Mouse (Mus musculus) heart, adult 18-20 months (tissue): ENCODE results near the gene Tmem178b. TPM values are rescaled to one million over a fixed set of nuclear protein-coding genes. Genes with fewer than 3 reads are reported as not detected.

Experiments
- DNase-seq, 2 experiments: peaks; one replicate each; pipeline ENCODE4 v3.0.0; 2021 to 2022; ENCODE audit warnings: mixed read lengths in 1 of 2
- long read RNA-seq, 2 experiments: library from polyadenylated mRNA; stranded (forward); transcript quantifications; one replicate each; pipeline ENCODE4 v2.0.0; 2021
- total RNA-seq, 2 experiments: library from RNA; stranded (reverse); gene quantifications; 2 replicates each; pipeline ENCODE4 v1.2.3; 2021

The Tmem178b gene
- total RNA-seq, result under 1 TPM; 0.42 to 0.90 TPM
- long read RNA-seq, experiment 1, result 0 reads
- long read RNA-seq, experiment 2, result 0 reads

GRCm38 (mm10) chr6:39872901-39873591 lies at the start of gene Tmem178b:
TSS of gene Tmem178b (plus strand) at chr6:39873271.
- peak in 1 of 2 experiments; percentile 23 for DNase-seq

GRCm38 (mm10) chr6:39828736-39829135 lies 44.3 kb upstream of the Tmem178b start:
- DNase-seq, result peak; percentile 57 to 59

DNA sequence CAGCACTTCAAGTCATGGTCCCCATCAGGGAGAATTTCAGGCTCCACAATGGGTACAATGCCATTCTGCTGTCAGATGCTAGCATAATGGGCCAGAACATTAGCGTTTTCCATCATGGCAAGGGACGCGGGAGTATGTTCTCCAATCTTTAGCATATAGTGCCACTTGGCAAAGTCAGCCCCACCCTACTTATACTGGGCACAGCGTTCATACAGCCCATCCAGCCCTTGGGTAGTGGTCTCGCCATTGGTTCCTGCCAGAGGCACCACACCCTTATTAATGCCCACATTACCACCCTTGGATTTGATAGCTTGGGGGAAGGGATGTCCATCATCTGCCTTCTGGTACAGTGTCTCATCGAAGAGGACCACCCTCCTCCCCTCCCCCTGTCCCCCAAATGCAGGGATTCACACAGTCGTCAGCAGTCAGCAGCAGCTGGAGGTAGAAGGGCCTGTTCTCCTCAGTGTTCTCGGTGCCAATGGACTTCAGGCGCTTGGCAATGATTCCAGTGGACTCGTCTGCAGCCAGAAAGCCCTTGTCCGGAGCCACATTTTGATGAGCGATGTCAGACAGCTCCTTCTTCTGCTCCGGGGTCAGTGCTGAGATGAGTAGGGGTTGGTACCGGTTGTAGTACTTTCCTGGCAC lies 29.3 kb upstream of the Tmem178b start:
- no peak for DNase-seq

DNA sequence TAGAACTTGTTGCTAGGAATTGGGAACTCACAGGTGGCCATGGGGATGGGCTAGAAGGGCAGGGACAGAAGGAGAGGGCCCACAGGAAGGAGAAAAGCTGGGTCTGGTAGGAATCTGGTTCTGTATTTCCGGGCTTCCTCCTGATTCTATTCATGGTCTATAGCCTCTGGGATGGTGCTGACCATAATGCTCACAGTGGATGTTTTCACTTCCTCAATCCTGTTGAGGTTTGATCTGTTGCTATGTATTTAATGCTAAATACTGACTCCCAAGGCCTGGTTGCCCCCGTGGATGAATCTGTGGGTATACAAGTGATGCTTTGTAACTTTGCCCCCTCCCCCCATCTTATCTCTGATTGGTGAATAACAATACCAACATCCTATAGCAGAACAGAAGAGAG lies 25.5 kb upstream of the Tmem178b start:
- DNase-seq, result no peak

GRCm38 (mm10) chr6:39848766-39849165 lies 24.3 kb upstream of the Tmem178b start:
- no peak for DNase-seq

DNA sequence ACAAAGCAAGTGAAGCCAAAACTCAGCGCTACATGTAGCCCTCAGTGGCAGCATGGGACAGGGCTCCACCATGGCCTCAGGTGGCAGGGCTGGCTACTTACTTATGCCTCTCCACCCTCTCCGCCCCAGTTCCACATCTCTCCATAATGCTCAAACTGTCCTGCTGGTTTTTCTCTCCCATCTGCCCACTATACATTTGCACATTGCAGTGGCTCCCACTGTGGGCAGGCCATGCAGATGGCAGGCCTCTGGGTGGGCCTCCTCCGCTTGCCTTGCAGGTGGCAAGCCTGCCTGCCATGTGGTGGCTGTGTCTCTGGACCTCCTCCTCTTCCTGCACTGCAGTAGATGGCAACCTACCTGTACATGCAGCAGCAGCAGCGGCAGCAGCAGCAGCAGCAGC lies 23.4 kb upstream of the Tmem178b start:
- DNase-seq, result no peak

DNA sequence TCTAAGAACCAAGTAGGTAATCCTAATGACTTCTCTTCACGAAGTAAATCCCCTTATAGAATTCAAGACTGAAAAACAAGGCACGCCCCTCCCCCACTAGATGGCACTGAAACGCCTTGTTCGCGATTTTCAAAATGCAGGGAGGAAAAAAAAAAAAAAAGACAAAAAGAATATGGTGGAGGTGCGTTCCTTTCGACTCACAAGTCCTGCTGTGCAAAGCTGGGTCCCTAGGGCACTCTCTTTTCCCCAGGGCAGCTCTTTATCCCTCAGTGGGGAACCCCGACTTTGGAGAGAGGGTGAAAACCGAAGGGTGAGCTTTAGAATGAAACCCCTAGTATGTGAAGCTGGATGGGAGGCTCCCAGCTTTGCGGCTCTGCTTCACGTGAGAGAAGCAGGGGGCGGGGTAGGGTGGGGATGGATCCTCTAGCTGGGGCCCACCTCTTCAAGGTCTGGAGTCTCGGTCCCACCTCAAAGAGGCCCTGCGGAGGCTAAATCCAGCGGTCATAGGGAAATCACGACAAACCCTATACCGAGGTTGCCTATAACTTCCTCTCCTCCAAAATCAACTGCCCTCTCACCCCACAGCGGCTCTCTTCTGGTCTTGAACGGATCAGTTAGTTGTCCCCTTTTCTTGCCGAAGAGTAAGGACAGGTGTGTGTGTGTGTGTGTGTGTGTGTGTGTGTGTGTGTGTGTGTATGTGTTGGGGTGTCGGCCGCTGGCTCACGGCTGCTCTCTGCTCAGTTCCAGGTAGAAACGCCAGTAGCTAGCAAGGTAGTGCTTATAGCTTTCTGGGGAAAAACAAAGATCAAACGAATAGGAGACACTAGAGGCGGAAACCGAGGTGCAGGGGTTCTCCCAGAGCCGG lies 2.6 kb upstream of the Tmem178b start:
- DNase-seq, result peak in 1 of 2 experiments; percentile 26

DNA sequence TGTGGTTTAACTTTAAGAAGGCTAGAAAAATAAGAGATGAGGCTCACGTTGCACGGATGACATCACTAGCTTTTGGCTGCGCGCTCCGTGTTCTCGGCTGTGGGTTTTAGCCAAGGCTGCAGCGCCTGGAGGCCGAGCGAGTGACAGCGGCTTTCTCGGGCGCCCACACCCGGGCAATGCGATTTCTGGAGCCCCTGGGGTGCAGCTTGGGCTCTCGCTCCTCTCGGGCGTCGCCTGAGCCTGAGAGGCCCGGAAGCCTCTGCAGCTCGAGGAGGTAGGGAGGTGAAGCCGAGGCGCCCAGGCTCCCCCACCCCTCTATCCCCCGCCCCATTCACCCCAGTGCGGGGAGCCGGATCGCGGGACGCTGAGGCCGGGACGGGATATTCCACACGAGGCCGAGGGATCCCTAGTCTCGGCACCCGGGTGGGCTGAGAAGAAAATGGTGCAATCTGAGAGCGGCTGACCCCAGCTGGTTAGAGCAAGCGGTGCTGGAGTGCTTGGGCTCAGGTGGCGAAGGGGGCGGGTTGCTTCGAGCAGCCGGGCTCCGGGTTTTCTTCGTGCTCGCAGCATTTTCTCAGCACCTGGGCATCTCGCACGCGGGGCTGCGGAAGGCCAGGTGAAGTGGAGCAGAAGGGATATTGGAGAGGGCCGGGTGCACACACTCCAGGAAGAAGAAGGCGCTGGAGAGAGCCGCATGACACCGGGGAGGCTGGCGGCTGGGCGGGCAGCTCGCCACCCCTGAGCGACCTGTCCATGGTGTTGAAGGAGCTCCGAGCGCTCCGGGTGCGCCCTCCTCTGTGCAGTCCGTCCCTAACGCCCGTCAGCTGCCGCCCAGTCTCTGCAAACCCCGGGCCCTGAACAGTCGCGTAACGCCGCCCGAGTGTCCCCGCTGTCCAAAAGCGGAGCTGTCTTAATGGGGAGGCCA lies 1.4 kb upstream of the Tmem178b start:
- DNase-seq, result peak; percentile 74 to 76

DNA sequence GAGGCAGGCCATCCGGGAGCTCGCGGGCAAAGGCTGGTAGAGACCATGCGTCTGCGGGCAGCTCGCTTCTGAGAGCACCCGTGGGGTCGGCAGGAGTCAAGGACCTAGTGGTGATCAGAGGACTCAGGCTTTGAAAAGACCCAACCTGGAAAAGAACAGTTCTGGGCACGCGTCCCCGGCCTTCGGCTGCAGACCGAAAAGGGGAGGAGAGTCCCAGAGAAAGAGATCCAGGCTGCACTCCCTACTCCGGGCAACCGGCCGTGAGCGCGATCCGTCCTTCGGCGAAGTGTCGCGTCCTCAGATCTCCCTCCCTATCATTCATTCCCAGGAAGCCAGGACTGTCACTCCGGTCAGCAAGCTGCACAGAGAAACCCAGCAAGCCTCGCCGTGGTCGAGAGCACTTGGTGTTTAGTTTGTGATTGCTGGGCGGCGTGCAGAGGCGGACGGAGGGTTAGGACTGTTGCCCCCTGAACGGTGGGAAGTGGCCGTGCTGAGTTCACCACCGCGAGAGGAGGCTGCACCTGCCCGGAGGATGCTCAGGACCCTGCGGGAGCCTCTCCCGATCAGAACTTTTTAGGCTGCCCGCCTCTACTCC lies 668 bp upstream of the Tmem178b start:
- peak in 1 of 2 experiments; percentile 44 for DNase-seq

DNA sequence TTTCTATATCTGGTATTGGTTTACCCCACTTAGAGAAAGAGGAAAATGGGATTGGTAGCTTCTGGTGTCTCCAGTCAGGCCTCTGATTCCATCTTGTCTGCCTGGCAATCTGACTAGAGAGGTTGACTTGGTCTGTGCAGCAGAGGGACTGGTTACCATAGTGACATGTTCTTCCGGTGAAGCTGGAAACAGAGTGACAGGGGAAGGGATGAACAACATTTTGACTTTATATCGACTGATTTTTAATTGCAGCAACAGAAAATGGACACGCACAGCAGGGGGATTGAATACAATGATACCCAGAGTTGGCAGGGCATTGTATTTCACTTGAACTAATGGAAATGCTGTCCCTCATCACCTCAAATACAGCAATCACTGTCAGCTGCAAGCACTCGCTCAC lies 2.1 kb downstream of the Tmem178b start:
- DNase-seq, result no peak

DNA sequence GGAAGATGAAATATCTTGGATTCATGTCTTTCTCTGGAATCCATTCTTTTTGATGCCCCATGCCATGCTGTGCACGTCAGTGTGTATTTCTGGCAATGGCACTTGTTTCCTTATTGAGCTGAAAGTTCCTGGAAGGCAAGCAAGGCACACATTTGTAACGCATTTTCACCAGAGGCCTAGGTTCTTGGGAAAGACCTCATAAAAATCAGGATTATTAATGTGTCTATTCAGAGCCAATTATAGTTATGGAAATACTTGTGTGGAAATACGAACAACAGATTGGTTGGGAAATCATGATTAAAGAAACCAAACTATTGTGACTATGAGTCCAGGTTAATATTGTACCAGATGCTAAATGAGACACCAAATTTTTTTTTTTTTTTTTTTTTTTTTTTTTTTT lies 3.4 kb downstream of the Tmem178b start:
- no peak for DNase-seq

DNA sequence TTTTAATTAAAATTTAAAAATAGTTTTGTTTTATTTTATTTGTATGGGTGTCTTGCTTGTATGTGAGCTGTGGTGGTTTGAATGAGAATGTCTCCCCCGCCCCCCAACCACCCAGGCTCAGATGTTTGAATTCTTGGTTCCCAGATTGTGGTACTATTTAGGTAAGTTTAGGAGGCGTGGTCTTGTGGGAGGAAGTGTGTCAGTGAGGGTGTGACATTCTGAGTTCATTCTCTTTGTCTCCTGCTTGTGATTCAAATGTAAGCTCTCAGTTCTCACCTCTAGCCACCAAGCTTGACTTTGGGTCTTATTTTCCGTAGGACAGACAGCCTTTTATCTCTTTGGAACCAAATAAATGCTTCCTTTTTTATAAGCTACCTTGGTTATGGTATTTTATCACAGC lies 17.7 kb downstream of the Tmem178b start:
- no peak for DNase-seq

GRCm38 (mm10) chr6:39896500-39896899 lies 23.4 kb downstream of the Tmem178b start:
- DNase-seq, result no peak

DNA sequence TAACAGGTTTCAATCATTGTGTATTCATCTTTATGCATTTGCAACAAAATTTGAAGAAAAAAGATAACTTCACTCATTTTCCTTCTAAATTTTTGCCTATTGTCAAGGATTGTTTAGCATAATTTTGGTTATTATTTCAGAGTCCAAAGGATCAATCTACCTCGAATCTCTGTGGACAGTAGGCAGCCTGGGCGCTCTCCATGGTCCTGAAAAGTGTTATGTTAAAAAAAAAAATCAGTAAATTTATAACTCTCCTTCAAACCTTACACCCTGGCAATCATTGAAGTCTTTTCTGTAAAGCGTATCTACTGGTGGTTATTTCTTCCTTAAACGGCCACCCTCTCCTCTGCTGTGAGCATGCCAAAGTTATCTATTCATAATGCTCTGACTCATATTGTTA lies 26.2 kb downstream of the Tmem178b start:
- peak in 1 of 2 experiments; percentile 15 for DNase-seq

DNA sequence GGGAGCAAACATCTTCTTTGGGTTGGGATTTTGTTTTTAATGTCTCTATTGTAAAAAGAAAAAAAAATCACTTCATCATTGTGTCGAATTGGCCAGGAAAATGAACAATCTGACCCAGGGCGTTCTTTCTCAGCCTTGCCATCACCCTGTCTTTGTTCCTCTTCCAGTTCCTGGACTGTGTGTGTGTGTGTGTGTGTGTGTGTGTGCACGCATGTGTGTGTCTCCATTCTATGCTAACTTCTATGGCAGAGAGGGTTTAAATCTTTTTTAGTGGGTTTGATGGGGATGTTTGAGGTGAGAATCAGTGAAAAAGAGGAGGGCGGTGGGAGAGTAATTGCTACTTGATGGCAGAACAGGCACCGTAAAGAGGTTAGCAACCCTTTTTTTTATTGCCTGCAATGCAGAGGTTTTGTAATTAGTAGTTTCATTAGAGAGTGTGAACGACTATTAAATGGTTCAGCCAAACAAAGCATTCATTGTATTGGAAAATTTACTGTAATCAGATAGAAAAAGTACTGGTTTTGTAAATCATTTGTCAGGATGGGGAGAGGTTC lies 30.2 kb downstream of the Tmem178b start:
- no peak for DNase-seq

GRCm38 (mm10) chr6:39903845-39904244 lies 30.8 kb downstream of the Tmem178b start:
- no peak for DNase-seq

DNA sequence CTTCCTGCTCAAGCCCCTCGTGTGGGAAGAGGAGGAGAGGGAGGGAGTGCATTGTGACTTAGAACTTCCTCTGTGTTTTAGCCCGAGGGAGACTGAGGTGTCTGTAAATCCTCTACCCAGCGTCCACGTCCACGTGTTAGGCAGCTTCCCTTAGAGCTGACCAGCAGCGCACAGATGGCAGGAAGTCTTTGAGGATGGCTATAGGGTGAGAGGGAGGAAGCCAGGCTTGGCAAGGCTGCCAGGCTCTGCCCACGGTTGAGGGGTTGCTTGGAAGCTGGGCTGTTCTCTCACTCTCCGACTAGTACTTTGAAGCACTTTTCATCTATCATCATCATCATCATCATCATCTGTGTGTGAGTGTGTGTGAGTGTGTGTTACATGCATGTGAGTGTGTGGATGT lies 41.9 kb downstream of the Tmem178b start:
- DNase-seq, result no peak

DNA sequence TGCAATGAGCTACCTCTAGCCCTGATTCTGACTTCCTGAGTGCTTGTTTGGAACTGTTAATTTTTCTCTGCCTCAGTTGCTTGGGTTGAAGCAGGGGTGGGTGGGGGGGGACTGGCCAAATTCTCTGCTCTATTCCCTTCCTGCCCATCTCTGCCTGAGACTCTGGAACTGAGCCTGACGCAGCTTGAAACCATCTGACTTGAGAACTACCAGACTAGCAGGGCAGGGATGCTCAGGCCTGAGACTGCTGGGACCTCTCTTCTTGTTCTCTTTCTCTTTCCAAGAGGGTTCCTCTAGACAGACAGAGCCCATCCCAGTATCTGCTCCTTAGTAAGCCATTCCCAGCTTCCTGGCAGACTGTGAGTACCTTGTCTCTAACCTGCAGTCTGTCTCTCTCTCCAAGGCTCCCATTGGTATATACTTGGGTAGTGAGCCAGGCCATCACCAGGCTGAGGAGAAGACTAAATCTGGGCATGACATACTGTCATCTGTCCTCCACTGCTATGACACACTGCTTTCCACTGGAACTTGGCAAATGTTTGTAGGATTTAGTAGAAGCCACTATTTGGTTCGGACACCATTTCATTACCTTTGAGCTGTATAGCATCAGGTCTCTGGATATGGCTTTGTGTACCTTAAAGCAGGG lies 42.7 kb downstream of the Tmem178b start:
- no peak for DNase-seq

- DNase-seq, result no peak
Observed at GRCm38 (mm10) chr6:39916514-39916913, 43.4 kb downstream of the Tmem178b start.

- no peak for DNase-seq
Observed at GRCm38 (mm10) chr6:39917242-39917641, 44.2 kb downstream of the Tmem178b start.

DNA sequence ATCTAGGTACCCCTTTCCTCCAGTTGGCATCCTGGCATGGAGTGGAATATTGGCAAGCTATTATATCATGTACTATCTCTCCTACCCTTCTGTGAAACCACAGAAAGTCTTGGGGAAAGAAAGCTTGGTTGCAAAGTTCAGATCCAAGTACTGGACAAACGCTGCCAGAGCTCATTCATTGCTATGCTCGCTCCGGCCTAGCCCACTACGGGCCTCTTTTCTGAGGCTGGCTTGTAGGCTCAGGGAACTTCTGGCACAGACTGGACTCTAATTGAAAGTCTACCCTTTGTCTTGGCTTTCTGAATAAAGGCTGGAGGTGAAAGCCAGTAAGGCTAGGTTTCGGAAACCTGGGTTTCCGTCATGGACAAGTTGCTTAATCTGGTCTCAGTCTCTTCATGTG lies 44.7 kb downstream of the Tmem178b start:
- no peak for DNase-seq
